Mouse (Mus musculus): ENCODE data around the gene Arl14.

Gene Arl14

DNA sequence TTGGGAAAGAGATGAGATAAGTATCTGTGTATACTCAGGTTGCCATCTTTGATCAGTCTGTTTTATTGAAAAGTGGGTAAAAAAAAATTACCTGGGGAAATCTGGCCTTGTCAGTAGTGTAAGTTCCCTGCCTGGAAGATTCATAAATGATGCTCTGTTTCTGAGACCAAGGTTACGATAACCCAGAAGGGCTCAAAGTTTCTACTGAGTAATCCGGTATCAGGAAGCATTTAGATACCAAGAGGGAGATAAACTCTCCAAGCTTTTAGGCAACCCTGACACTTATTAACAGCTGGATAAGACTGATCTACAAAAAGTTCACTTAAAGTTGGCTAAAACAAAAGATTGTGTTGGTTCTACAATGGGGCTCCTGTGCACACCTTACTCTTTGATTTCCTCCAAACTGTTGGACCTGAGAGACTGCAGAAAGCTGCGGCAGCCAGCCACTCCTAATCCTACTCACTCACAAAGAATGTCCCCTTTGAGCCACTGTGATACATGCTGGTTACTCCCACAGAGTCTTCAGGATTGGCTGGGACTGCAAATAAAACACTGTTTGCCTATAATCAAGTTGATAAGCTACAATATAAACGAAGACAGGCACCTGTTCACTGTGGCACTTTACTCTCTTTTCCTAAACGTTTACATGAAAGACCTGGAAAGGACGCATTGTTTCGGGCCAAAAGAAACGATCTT lies at the start of gene Arl14:
Gene Arl14, plus strand, starts transcription at position 614 of the 696 bp plus-strand sequence.
- DNase-seq, result no peak

DNA sequence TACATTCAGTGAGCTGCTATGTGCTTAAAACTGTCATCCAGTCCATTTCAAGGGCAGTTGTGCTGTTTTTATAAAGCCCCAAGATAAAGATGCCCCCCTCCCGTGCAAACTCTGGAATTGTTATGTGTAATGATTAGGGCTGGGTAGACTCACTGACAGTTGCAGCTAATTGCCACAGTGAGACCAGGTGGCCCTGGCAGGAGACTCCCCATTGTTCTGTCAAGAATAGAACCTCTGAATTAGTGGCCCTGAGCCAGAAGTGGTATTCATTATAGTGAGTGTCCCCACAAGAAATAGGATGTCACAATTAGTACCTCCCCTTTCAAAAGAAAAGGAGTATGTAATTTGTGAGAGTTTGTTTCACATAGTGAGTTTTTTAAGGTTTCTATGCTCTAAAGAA lies 47.0 kb upstream of the Arl14 start:
- peak; percentile 50 to 59 for DNase-seq

DNA sequence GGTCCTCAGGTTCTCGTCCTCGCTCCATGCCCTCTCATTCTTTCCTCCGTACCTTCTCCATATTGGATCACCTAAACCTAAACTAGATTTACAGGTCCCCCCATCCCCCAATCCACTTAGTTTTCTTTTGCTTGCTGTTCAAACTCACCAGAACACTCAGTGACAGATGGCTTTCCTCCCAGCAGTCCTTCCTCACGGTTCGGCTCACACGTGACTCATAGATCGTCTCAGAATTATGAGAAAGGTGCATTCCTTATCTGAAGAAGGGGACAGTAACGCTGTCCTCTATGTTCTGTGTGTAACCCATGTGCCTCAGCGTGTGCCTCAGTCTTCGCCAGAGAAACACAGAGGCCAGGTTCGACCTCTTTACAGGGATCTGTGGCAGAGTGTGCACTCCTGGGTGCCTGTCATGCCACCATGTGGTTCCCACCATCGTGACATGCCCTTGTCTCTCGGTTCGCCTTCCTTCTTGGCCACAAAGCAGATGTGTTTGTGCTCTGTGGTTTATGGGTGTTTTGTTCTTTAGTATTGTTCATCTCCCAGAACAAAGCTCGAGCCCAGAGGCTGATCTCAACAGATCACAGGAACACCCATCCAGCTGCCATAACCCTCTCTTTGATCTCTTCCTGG lies 44.9 kb upstream of the Arl14 start:
- DNase-seq, result peak; percentile 40 to 55

DNA sequence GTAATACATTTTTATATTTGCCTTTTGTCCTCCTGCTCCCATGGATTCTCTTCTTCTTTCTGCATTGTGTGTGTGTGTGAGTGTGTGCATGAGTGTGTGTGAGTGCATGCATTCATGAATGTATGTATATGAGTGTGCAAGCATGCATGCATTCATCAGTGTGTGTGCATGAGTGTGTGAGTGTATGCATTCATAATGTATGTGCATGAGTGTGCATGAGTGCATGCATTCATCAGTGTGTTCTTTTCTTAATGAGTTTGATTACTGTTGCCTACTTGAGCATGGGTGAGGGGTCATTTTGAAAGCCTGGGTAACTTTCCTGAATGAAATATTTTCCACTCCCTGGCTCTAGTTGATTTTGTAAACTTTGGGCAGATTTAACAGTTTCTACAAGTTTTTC lies 44.3 kb upstream of the Arl14 start:
- DNase-seq, result no peak

DNA sequence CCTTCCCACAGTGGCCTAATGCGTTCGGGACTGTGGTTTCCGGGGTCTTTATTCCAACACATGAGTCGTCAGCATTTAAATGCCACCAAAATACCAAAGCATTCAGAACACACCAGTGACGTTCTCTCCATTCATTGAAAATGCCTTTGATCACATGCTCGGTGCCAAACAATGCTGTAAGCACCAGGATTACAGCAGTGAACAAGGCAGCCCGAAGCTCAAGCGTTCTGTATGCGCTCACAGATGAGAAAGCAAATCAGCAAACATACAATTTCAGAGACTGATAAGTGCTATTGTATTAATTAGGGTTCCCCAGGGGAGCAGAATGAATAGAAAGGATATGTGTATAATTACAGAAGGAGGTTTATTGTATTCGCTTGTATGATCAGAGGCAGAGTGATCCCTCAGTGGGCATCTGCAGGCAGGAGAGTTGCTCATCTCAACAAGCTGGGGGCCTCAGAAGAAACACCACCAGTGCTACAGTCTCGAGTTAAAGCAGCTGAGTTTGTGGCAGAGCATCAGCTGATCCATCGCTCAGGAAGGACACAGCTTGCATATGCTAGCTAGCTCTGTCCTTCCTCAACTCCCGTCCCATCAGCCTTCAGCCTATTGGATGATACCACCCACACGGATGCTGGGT lies 43.7 kb upstream of the Arl14 start:
- DNase-seq, result no peak

DNA sequence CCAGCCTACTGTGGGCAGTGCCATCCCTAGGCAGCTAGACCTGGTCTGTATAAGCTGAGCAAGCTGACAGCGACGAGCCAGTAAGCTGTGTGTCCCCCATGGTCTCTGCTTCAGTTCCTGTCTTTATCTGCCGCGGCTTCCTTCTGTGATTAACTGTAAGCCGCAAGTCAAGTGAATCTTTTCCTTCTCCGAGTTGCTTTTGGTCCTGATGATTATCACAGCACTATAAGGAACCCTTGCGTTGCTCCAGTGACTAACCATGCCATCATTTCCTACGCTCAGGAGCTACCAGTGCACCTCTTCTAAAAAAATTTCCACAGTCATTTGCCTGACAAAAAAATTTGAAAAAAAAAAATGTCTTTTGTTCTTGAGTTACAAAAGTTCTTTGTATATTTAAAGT lies 40.7 kb upstream of the Arl14 start:
- DNase-seq, result no peak

DNA sequence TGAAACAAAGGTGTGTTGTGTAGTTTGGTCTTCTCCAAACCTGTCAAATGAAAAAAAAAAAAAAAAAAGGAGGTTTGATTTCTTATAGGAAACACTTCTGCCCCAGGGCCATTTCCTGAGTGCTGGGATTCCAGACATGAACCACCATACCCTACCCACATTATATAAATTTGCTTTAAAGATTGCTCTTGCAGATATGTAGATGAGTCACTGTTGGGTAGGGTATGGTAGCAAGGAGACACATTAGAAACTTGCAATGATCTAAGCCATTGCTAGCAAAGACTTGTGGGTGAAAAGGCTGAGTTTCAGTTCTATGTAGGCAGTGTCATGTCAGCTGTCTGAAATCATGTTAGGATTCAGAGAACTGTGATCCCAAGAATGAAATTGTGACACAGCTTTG lies 40.0 kb upstream of the Arl14 start:
- no peak for DNase-seq

DNA sequence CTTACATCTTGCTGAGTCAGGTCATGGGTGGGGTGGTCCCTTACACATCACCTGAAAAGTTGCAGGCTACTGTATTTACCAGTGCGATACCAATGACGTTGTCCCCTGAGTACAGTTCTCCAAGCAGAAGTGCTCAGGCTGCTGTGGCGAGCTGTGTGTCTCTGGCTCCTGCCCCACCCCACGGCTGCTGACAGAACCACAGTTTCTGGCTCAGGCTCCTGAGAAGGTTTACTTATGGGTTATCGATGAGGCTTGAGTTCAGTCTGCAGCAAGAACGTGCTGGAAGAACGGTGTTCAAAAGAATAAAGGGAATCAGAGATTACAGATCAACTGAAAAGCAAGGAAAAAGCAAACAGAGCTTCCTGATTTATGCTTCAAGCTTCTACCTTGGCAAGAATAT lies 37.0 kb upstream of the Arl14 start:
- DNase-seq, result no peak

DNA sequence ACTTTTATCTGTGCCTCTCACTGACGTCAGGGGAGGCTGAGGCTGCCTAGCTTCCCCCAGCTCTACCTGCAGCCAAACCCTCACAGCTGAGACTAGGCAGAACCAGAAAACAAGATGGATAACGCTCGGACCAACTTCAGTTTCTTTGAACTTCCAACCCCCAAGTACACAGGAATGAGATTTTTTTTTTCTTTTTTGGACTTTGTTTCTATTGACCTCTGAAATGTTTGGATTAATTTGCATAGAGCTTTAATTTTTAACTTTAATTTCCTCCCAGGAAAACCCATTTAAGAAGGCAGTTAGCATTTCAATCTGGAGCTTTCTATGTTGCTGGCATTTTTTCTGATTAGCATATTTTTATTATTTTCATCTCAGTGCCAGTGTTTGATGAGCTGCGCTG lies 36.2 kb upstream of the Arl14 start:
- no peak for DNase-seq

DNA sequence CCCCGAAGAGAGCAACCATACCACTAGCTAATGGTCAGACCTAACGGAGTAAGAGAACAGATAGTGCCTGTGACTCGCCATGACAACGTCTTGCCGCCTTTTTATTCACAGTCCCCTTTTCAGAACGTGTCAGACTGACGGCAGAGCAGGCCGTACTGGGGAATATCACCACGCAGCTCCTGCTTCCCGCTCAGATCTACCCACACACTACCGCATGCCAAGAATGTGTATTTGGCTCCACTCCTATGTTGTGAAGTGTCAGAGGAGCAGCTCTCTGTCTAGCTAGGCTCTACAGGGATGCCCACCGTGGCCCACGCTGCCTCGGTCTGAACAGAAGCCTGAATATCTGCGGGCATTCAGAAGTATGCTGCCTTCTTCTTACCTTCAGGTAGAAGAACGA lies 35.6 kb upstream of the Arl14 start:
- peak; percentile 21 to 36 for DNase-seq

DNA sequence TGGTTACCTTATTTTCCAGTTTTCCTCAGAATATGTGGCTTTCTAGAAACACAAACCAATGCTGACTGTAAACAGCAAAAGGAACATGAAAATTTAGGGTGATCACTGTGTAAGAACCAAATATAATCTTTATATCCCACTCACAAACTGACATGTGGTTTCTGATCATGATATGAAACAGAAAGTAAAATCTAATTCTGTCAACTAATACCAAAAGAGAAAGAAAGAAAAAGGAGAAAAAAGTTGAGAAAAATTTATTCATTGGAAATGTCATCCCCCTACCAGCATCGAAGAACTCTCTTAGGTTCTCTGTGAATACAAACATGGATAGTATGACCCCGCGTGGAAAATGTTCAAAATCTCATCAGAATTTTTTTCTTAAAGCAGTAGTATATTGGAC lies 29.2 kb upstream of the Arl14 start:
- no peak for DNase-seq

DNA sequence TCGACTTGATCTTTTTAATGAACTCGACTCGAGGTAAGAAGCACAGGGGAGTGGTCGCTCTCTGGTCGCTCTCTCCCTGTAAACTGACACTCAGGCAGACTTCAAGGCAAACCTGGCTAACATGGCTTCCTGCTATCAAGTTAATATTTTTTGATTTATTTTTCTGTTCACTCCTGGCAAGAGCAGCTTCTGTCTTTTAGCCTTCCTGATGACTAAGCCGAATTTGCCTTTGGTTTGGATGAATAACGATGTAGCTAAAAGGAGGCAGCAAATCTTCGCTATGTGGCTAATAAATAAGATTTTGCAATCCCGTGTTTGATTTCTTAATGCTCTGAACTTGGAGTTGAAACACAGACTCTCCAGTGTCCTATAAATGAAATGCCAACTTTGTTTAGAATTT lies 27.7 kb upstream of the Arl14 start:
- no peak for DNase-seq

DNA sequence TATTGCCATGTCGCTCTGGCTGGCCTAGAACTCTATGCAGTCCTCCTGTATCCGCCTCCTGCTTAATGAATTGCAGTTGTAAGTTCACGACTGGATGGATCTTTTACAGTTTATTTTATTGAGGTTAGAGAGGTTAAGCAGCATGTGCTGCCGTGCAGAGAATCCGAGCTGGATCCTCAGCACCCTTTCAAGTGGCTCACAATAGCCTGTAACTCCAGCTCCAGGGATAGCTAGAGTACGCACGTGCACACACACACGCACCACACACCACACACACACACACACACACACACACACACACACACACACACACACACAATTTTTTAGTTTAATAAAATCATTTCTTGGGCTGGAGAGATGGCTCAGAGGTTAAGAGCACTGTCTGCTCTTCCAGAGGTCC lies 27.0 kb upstream of the Arl14 start:
- no peak for DNase-seq

DNA sequence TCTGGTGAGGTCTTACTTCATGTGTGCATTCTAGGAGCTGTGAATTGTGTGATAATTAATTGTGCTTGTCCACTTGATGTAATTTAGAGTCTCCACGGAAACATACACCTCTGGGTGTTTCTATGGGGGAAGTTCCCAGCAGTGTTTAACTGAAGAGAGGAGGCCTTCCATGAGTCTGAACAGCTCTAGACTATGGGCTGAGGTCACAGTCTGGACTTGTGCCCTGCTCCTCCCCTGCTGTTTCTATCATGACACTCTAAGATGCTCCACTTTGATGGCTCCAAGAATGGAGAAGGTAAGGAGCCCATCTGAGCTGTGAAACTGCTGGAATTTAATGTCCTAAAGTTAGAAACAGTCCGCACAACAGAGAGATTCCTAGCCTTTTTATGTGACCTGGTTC lies 24.1 kb upstream of the Arl14 start:
- DNase-seq, result no peak

DNA sequence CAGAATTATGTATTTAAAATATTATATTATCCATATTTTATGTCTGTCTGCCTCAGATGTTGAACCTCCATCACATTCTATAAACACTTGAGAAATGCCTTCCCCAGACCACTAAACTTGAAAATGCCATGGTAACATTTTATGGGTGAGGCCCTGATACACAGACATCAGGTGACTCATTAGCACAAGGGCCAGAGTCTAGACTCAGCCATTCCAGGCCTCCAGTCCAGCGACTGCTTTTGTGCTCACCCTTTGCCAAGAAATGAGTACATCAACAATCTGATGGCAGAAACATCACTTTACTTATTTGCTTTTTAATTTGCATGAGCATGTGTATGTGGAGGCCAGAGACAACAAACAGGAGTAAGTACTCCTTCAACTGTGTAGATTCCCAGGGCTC lies 22.0 kb upstream of the Arl14 start:
- DNase-seq, result no peak

DNA sequence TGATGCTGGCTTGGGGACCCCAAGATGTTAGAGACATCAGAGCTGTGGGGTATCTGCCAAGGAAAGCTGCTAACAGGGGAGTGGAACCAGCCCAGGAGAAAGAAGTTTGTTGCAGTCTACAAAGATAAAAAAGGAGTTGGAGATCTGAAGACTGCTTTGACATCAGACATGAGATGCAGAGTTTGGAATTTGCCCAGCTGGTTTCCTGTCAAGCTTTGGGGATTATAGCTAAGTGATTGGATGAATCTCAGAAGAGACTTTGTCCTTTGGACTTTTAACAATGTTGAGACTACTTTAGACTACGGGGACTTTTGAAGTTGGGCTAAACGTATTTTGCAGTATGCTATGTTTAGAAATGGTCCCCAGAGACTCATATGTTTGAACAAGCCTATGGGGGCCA lies 21.0 kb upstream of the Arl14 start:
- DNase-seq, result no peak

DNA sequence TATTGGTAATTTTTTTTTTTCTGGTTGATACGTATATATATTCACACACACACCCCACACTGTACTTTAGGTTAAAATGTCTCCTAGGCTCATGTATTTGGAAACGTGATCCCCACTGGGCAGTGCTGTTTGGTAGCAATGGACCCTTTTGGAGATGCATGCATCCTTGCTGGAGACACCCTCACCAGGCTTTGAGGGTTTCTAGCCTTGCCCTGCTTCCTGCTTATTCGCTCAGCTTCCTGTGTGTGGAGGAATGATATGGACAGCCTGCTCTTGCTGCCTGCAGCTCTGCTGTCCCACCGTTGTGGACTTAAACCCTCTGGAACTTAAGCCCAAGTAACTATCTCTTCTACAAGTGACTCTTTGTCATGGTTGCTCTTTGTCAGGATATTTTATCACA lies 19.3 kb upstream of the Arl14 start:
- no peak for DNase-seq

DNA sequence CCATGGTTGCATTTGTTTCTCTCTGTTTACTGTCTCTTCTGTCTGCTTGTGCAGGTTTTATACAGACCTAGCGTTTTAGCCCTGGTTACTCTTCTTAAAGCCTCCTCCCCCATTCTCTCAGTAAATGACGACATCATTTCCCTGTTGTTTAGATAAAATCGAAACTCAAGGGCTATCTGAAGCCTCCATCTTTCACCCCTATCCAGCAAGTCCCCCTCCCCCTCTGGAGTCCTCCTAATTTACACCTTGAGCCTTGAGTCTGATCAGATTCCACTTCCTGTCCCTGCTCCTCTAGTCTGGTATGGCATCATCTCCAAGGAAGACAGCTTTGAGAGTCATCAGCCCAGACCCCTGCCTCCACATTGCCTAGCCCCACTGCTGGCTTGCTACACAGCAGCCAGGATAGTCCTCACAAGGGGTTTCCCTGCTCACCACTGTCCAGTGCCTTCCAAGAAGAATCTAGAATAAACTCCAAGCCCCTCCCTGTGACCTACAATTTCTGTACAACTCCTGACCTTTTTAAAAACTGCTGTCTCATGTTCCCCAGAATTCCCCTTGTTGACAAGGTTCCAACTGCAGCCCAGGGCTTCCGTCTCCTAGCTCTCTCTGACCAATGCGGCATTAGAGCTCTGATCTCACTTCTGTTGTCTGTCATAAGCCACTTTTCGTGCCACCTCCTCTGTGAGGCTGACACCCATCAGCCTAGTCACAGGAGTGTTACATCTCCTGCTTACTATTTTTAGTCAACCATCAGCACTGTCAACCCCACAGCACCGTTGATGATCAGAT lies 16.8 kb upstream of the Arl14 start:
- no peak for DNase-seq

DNA sequence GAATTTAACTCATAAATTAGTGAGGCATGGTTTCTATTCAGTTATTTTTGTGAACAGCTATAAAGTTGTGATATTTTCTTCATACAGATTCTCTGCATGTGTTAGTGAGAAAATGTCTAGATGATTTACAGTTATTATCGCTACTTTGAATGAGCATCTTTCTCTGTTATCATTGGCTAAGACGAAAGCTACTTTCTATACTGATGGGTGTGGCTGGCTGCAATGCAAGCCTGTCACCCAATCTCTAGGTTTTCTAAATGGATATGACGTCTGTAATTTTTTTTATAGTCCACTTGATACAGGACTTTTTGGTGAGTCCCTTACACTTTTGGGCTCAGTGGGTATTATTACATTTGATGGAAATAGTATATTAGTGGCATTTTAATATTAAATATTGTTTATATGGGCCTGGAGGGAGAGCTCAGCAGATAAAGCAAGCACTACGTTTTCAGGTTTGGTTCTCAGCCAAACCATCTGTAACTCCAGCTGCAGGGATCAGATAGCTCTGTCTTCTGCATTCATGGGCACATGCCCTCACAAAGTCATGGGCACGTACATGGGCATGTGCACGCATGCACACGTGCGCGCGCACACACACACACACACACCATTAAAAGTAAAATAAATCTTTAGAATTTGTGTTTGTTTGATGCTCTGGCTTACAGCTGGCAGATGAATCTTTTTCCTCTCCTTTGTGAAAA lies 15.9 kb upstream of the Arl14 start:
- no peak for DNase-seq

DNA sequence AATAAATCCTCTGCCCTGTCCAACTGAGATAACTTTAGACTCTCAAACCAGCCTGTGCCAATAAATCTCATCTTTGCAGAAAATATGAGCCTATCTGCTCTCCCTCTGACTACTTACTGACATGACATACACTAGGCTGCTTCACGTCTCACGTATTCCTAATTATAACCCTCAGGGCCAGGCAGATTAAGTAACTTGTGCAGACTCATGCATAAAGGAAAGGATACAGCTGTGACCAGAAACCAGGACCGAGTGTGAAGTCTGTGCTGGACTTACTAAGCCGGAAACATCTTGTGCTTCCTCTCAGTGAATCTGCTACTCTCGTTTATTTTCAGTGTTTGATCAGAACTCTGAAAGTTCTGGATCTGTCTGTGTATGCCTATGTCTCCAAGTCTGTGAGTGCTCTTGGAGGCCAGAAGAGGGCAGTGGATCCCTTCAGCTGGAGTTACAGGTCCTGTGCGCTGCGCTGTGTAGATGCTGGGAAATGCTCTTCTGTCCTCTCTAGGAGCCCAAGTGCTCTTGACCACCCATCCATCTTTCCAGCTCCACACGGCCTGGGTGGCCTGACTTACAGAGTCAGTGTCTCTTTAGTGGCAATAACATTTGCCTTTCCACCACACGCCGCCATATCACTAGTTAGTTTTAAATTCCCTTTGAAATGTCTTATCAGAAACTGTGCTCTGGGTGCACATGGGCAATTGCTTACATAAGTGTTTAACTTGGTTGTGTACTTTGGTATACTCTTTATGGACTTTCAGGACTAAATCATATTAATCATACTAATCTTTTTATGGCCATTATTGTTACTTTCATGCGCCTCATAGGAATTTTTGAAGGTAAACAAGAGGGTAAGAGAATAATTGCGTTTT lies 13.5 kb upstream of the Arl14 start:
- DNase-seq, result peak in 1 of 2 experiments; percentile 12

DNA sequence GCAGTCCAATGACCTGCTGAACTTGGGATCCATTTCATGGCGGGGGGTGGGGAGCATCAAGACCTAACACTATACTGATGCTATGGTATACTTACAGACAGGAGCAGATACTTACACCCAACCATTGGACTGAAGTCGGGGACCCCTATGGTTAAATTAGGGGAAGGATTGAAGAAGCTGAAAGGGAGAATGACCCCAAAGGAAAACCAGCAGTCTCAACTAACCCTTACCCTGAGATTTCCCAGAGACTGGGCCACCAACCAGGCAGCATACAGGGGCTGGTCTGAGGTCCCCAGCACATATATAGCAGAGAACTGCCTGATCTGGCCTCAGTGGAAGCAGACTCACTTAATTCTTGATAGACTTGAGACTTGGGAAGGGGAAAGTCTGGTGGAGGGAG lies 10.0 kb upstream of the Arl14 start:
- no peak for DNase-seq

DNA sequence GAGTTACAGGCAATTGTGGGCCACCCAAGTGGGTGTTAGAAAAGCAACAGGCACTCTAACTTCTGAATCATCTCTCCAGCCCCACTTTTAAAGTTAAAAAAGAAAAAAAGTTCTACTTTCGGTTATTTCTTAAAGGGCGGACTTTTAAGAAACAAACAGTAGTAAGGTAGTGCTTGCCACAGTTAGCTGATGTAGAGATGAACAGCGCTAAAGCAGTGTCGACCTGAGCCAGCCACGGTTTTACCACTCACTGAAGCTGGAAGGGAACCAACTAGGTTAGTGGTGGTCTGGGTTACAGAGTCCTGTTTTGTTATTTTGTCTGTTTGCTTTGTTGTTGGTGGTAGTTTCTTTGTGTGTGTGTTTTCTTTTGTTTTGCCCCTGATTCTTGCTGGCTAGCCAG lies 8.8 kb upstream of the Arl14 start:
- no peak for DNase-seq

Data from cerebellum, postnatal 25 days (tissue).